Mouse (Mus musculus): Measurements from ENCODE around the gene A830018L16Rik.

GRCm38 (mm10) chr1:11573462-11573861 is 159.6 kb downstream of the A830018L16Rik start:
- no peak for TF ChIP-seq POLR2A (IDR thresholded peaks at IDR 0.05; ENCODE audit: control insufficient read depth, extremely low read depth, insufficient read depth, low read length, poor library complexity)
- TF ChIP-seq CTCF (IDR thresholded peaks at IDR 0.05; ENCODE audit: borderline replicate concordance, control insufficient read depth, extremely low read depth, insufficient read depth, low read length, poor library complexity): no peak

Data from thymus, adult 2 months (tissue).